Mouse (Mus musculus) E14TG2a.4 (cell line): ENCODE measurements around the gene Fitm1.

Source experiments
- H3K27me3 ChIP-seq: 2 replicates; pipeline ENCODE4 v1.6.1; 2014; ENCODE audit warnings: low read length, control low read depth; ENCODE audit not compliant: insufficient read depth
- H3K36me3 ChIP-seq: 2 replicates; pipeline ENCODE4 v1.6.1; 2014; ENCODE audit warnings: low read length, control low read depth; ENCODE audit not compliant: insufficient read depth
- H3K4me1 ChIP-seq: replicated peaks from 2 replicates; pipeline ENCODE4 v1.6.1; 2014; ENCODE audit warnings: low read depth, low read length, control low read depth
- H3K4me3 ChIP-seq: replicated peaks from 2 replicates; pipeline ENCODE4 v1.5.1; 2014; ENCODE audit warnings: mild to moderate bottlenecking, low read length
- H3K9me3 ChIP-seq: 2 replicates; pipeline ENCODE4 v1.6.1; 2014; ENCODE audit warnings: low read length, control low read depth
- CTCF ChIP-seq: conservative IDR thresholded peaks from 2 replicates; pipeline ENCODE4 v1.5.1; 2014; ENCODE audit warnings: low read length
- NANOG ChIP-seq: IDR thresholded peaks from 2 replicates; pipeline ENCODE4 v1.6.1; 2014; ENCODE audit warnings: borderline replicate concordance, low read length, mixed read lengths
- POU5F1 ChIP-seq: IDR thresholded peaks from 2 replicates; pipeline ENCODE4 v1.6.1; 2014; ENCODE audit warnings: low read length, borderline replicate concordance

Gene Fitm1

DNA sequence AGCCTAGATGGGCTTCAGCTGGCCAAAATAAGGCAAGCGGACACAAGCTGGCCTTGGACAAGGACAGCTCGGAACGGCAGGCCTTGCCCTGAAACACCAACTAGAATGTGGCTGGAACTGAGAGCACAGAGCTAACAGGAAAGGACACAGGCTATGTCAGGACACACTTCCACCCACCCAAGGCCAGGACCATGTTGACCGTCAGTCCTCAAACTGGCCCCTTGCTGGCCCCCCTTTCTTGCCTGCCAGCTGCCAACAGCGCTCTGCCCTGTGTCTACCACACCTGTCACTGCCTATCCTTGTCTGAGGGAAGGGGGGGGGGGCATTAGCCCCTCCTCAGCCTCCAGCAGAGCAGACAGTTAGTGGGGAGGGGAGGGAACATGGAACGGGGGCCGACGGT, at the start of gene Fitm1:
TSS of gene Fitm1 (plus strand) at position 316 of the 400 bp plus-strand sequence.
- no peaks in the 10 kb centered on the region for H3K9me3 ChIP-seq
- H3K4me3 ChIP-seq = peak within 1 kb of the TSS; percentile 61
- H3K27me3 ChIP-seq = no peaks in the 10 kb centered on the region
- no peak for TF ChIP-seq CTCF
- TF ChIP-seq POU5F1 = no peak
- TF ChIP-seq NANOG = no peak
- peaks cover 44% of the 10 kb centered on the region for H3K4me1 ChIP-seq
- peaks cover 9% of the 10 kb centered on the region for H3K36me3 ChIP-seq

DNA sequence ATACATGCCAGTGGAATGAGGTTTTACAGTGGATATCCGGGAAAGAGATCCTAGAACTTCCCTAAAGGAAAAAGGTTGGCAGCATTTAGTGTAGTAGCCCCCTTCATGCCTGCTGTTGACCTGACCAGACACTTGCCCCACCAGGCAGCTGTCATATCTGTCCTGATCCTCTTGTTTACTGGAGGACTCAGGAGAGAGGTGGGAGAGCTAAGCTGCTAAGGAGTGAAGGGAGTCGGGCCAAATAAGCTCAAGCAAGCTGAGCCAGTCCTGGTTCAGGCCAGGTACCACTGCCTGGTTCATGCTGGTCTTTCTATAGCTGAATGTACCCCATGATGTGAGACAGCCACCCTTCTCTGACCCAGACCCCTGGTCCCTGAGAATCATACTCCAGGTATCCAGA, 48.7 kb upstream of the Fitm1 start:
- no peaks in the 10 kb centered on the region for H3K4me1 ChIP-seq
- no peak for TF ChIP-seq POU5F1
- no peak for TF ChIP-seq CTCF
- TF ChIP-seq NANOG = no peak
- no peak overlapping the region for H3K4me3 ChIP-seq
- H3K36me3 ChIP-seq = no peaks in the 10 kb centered on the region
- H3K27me3 ChIP-seq = peaks cover 49% of the 10 kb centered on the region
- H3K9me3 ChIP-seq = no peaks in the 10 kb centered on the region

DNA sequence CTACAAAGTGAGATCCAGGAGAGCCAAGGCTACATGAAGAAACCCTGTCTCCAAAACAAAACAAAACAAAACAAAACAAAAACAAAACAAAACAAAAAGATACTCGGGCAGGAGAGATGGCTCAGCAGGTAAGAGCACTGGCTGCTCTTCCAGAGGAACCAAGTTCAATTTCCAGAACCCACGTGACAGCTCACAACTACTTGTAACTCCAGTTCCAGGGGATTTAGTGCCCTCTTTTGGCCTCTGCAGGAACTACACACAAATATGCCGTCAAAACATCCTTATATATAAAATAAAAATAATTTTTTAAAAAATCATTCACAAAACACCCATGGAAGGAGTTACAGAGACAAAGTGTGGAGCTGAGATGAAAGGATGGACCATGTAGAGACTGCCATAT, 47.5 kb upstream of the Fitm1 start:
- no peaks in the 10 kb centered on the region for H3K9me3 ChIP-seq
- no peak overlapping the region for H3K4me3 ChIP-seq
- TF ChIP-seq NANOG = no peak
- TF ChIP-seq POU5F1 = no peak
- peak; percentile 58 for TF ChIP-seq CTCF
- no peaks in the 10 kb centered on the region for H3K36me3 ChIP-seq
- H3K4me1 ChIP-seq = no peaks in the 10 kb centered on the region
- H3K27me3 ChIP-seq = peaks cover 36% of the 10 kb centered on the region

DNA sequence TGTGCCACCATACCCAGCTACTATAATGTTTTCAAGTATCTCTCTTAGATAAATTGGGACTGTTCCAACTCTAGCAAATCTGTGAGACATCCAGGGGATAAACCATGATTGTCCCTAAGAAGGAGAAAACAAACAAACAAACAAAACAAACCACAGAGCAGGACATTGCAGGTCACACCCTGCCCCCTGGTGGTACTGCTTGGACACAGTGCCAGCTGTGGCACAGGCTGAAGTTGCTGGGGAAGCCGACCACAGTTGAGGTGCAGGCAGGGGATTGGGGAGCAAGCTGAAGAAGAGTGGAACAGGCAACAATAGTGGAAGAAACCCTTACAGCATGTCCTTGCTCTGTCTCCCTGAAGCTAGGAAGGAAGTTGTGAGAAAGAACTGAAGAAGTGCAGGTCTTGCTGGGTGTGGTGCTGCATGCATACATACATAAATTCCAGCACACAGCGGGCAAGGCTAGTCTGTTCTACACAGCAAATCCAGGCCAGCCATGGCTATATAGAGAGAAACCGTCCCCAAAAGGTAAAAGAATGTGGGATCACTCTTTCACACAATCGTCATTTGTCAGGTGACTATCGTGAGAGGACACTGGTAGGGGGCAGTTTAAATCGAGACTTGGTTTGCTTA, 39.2 kb upstream of the Fitm1 start:
- TF ChIP-seq POU5F1 (no peak), NANOG (no peak), CTCF (peak; percentile 71)
- Histone ChIP-seq H3K27me3 (peaks cover 11% of the 10 kb centered on the region; the same call in 1 of the 2 replicates), H3K4me3 (no peak overlapping the region), H3K9me3 (no peaks in the 10 kb centered on the region), H3K4me1 (peaks cover 37% of the 10 kb centered on the region), H3K36me3 (no peaks in the 10 kb centered on the region)

DNA sequence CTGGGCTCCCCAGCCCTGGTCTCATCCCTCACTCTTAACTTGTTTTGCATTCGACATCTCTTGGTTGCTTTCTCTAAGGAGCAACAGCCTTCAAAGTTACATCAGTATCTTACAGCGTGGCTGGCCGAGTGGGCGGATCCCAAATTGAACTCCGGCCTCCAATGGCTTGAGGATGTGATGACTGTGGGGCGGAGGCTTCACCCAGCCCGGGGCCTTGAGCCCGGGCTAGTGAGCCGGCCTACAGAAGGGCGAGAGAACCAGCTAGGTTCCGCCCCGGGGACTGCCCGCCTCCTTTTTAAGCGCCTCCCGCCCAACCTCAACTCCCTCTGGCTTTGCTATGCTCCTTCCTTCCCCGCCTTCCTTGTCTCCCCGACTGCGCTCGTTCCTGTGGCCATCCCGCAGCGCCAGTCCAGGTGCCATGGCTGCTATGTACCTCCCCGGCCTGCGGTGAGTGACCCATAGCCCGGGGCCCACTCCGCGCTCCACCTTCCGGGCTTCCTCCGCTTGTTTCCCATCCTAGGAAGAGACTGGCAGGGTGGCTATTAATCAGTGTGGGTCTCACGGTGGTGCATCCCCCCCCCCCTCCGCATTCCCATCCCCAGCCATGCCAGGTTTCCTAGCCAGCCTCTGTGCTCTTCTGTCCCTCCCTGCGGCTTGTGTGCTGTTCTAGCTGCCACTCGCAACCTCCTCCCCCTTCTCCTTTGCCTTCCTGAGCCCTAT, 35.2 kb upstream of the Fitm1 start, which contains the start of gene Pck2:
TSS of gene Pck2 (plus strand) at position 200 of the 720 bp plus-strand sequence.
- peaks cover 11% of the 10 kb centered on the region; the same call in 1 of the 2 replicates for H3K27me3 ChIP-seq
- TF ChIP-seq CTCF (no peak), NANOG (no peak), POU5F1 (no peak)
- peak within 1 kb of the TSS; percentile 83 for H3K4me3 ChIP-seq
- peaks cover 58% of the 10 kb centered on the region for H3K4me1 ChIP-seq
- peaks cover 37% of the 10 kb centered on the region for H3K36me3 ChIP-seq
- no peaks in the 10 kb centered on the region for H3K9me3 ChIP-seq

DNA sequence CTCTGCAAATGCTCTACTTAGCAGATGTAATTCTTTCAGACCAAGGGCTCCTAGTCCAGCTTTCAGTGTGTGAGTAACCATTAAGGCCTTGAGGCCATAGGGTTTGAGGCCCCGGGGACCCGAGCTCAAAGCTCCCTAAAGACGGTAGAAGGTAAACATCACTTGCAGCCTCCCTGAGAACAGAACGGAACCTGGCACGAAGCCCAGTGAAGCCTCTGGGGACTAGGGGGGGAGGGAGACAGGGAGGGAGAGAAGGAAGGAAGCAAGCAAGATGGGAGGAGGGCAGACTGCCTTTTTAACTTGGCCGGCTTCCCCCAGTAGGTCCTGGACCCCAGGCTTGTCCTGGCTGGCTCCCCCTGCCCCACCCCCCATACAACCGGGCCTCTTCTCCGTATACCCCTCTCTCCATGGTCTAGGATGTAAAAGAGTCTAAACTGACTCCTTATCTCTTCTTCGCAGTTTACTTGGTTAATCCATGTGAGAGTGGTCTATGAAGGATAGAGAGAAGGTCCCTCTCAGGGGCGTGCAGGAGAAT, 34.6 kb upstream of the Fitm1 start:
- Histone ChIP-seq H3K27me3 (peaks cover 11% of the 10 kb centered on the region; the same call in 1 of the 2 replicates), H3K4me3 (peak overlapping the region; percentile 83), H3K36me3 (peaks cover 43% of the 10 kb centered on the region), H3K9me3 (no peaks in the 10 kb centered on the region), H3K4me1 (peaks cover 58% of the 10 kb centered on the region)
- TF ChIP-seq NANOG = no peak
- TF ChIP-seq POU5F1 = no peak
- TF ChIP-seq CTCF = no peak

DNA sequence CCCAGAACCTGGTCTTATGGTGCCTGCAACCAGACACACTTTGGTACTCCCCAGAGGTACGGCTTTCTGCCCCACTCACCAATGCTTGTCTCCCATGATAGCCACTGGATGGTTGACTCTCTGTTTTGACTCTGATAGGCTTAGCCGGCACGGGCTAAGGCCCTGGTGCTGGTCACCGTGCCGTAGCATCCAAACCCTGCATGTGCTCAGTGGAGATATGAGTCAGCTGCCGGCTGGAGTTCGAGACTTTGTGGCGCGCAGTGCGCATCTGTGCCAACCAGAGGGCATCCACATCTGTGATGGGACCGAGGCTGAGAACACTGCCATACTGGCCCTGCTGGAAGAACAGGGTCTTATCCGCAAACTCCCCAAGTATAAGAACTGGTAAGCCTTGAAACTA, 33.1 kb upstream of the Fitm1 start:
- no peak for TF ChIP-seq POU5F1
- TF ChIP-seq NANOG = no peak
- no peak for TF ChIP-seq CTCF
- Histone ChIP-seq H3K4me3 (no peak overlapping the region), H3K9me3 (no peaks in the 10 kb centered on the region), H3K36me3 (peaks cover 54% of the 10 kb centered on the region), H3K27me3 (peaks cover 11% of the 10 kb centered on the region; the same call in 1 of the 2 replicates), H3K4me1 (peaks cover 44% of the 10 kb centered on the region)

DNA sequence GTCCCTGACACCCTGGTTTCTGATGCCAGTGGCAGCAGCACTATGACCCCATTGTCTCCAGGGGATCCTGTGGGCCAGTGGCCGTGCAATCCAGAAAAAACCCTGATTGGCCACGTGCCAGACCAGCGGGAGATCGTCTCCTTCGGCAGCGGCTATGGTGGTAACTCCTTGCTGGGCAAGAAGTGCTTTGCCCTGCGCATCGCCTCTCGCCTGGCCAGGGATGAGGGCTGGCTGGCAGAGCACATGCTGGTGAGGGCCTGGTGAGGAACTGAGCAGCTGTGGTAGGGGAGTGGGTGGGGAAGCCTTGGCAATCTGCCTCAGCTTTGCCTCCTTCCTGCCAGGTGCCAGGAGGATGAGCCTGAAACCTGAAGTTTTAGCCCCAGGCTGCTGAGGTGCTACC, 31.1 kb upstream of the Fitm1 start:
- 0 out of 2 replicates have a peak, but pooled peaks cover 7% of the 10 kb centered on the region for H3K27me3 ChIP-seq
- H3K4me1 ChIP-seq = peaks cover 57% of the 10 kb centered on the region
- H3K9me3 ChIP-seq = no peaks in the 10 kb centered on the region
- H3K4me3 ChIP-seq = no peak overlapping the region
- H3K36me3 ChIP-seq = peaks cover 75% of the 10 kb centered on the region
- TF ChIP-seq NANOG (no peak), POU5F1 (no peak), CTCF (no peak)
